Mouse (Mus musculus): ENCODE results near the gene Bin2.

The Bin2 gene

GRCm38 (mm10) chr15:100624435-100624834, 44.9 kb downstream of the Bin2 start:
- CTCF ChIA-PET: no interaction called here

GRCm38 (mm10) chr15:100623754-100624153, 45.6 kb downstream of the Bin2 start:
- CTCF ChIA-PET: no interaction called here

DNA sequence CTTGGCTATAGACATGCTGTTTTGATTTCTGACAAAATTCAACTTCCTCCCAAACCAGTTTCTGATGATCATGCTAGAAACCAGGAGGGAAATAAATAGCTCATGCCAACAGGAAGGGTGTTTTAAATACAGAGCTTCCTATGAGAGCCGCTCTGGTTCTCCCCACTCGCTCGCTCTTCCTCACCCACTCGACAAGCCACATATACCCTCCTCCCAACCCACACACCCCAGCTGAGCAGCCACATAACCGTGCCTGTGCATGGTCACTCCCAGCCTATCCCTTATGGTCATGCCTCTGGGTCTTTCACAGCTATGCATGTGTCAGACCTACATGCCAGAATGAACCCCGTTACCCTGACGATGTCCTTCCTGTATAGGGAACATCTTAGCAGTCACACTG, 47.2 kb downstream of the Bin2 start:
- CTCF ChIA-PET: interaction anchor here (0.5 kb wide), 1 partner anchor 1651 kb away, joined by 7 read pairs; no protein-coding TSS in a partner anchor

GRCm38 (mm10) chr15:100621671-100622070, 47.7 kb downstream of the Bin2 start:
- CTCF ChIA-PET: interaction anchor here (0.5 kb wide), 1 partner anchor 1651 kb away, joined by 7 read pairs; no protein-coding TSS in a partner anchor

DNA sequence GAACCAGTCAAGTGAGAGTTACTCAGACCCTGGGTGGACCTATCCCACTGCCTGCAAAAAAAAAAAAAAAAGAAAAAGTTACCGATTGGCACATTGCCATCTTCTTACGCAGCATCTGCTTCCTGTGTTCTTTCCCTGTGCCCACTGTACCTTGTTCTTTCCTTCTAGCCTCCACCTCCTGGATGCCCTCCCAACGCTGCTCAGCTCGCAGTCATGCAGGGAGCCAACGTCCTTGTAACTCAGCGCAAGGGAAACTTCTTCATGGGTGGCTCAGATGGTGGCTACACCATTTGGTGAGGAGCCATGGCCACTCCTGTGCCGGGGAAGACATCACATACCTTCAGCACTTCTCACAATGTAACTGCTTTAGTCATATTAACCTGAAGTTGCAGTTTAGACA, 50.2 kb downstream of the Bin2 start:
- CTCF ChIA-PET: interaction anchor here (0.7 kb wide), 2 partner anchors 18 to 112 kb away, joined by 8 to 9 read pairs; no protein-coding TSS in a partner anchor

- CTCF ChIA-PET: interaction anchor here (0.6 kb wide), 1 partner anchor 74 kb away, joined by 4 read pairs; no protein-coding TSS in a partner anchor
Observed at GRCm38 (mm10) chr15:100616221-100616620, 53.1 kb downstream of the Bin2 start.

DNA sequence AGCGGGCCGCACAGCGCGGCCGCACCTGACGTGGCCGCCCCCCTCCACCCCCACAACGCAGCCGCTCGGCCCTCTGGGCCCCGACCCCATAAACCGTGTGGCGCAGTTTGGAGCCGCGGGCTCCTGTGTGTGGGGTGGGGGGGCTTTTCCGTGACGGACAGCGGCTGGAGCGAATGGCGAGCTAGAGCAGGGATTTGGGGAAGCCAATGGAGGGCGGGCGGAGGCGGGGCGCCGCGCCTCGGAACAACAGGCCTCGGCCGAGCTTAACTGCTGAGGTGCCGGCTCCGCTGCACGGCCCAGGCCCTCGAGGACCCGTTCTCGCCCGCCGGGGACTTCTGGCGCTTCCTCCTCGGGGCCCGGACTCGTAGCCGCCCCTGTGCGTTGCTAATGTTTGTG, 53.5 kb downstream of the Bin2 start:
- CTCF ChIA-PET: interaction anchor here (0.6 kb wide), 1 partner anchor 74 kb away, joined by 4 read pairs; no protein-coding TSS in a partner anchor

DNA sequence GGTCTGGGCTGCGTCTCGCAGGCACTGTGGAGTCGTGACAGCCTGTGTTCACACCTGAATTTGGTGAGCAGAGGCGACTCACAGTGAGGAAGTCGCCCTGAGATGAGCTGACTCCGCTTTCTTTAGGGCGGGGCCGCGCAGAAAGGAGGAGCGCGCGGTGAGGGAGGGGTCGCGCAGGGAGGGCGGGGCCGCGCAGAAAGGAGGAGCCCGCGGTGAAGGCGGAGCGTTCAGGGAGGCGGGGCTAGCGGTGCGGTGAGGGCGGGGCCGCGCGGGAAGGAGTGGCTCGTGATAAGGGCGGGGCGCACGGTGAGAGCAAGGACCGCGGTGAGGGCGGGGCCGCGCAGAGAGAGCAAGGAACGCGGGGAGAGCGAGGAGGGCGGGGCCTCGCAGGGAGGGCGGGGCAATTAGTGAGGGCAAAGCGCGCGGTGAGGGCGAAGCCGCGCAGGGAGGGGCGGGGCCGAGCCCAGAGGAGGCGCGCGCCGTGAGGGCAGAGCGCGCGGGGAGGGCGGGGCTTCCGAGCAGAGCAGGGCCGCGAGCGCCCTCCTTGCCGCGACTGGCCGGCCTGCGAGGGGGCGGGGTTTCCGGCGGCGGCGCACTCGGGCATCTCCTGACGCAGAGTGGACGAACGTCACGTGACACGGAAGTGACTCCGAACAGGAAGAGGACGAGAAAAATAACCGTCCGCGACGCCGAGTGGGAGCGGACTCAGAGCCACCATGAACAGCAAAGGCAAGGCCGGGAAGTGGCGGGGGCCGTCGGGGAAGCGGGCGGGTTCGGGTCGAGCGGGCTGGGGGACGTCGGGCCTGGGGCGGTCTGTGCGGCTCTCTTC, 54.1 kb downstream of the Bin2 start, which contains the start of gene Dazap2:
TSS of gene Dazap2 (plus strand) at position 354 of the 829 bp plus-strand sequence.
- CTCF ChIA-PET: interaction anchor here (0.6 kb wide), 1 partner anchor 10 kb away, joined by 3 read pairs; no protein-coding TSS in a partner anchor

- CTCF ChIA-PET: interaction anchor here (0.6 to 1.1 kb wide), 2 partner anchors 9 to 14 kb away, joined by 3 read pairs; no protein-coding TSS in a partner anchor
Observed at GRCm38 (mm10) chr15:100614218-100614995, 54.9 kb downstream of the Bin2 start.

DNA sequence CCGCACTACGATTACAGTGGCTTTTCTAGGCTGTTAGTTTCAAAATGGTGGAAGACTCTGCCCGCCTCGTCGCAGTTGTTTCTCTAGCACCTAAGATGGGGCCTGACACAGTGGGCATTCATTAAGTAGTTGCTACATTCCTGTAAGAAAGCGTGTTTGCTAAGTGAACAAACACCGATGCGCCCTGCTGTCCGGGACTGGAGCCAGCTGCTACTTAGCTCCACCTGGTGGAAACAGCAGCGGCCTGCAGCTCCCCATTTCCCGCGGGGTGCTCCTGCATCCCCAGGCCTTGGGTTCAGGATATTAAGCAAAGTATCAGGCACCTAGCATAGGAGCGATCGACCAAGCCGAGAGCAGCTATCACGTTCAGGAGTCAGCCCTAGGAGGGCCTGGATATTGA, 55.8 kb downstream of the Bin2 start:
- CTCF ChIA-PET: interaction anchor here (1.1 to 1.8 kb wide), 2 partner anchors 13 to 75 kb away, joined by 3 to 18 read pairs; no protein-coding TSS in a partner anchor

GRCm38 (mm10) chr15:100612432-100612831, 56.9 kb downstream of the Bin2 start:
- CTCF ChIA-PET: interaction anchor here (0.6 to 1.8 kb wide), 3 partner anchors 36 to 76 kb away, joined by 3 to 18 read pairs (median 4); no protein-coding TSS in a partner anchor

- CTCF ChIA-PET: interaction anchor here (0.5 to 1.8 kb wide), 2 partner anchors 73 to 138 kb away, joined by 15 to 18 read pairs; no protein-coding TSS in a partner anchor
Observed at GRCm38 (mm10) chr15:100611951-100612350, 57.4 kb downstream of the Bin2 start.

GRCm38 (mm10) chr15:100606677-100607076, 62.7 kb downstream of the Bin2 start:
- CTCF ChIA-PET: interaction anchor here (0.6 to 0.7 kb wide), 2 partner anchors 19 to 68 kb away, joined by 3 to 9 read pairs; no protein-coding TSS in a partner anchor

DNA sequence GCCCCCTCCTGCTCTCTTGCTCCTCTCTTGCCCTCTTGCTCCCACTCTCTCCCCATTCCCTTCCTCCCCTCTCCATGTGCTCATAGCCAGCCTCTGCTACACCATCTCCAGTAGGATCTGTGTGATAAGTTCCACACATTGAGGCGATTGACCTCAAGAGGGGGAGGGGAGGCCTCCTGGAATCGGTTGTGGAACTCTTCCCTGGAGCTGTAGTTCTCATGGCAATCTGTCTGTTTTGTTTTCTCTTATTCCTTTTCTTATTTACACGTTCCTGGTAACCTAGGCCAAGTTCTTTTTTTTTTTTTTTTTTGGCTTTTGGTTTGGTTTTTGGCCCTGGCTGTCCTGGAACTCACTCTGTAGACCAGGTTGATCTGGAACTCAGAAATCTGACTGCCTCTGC, 67.7 kb downstream of the Bin2 start:
- CTCF ChIA-PET: interaction anchor here (0.6 kb wide), 1 partner anchor 70 kb away, joined by 3 read pairs; no protein-coding TSS in a partner anchor

DNA sequence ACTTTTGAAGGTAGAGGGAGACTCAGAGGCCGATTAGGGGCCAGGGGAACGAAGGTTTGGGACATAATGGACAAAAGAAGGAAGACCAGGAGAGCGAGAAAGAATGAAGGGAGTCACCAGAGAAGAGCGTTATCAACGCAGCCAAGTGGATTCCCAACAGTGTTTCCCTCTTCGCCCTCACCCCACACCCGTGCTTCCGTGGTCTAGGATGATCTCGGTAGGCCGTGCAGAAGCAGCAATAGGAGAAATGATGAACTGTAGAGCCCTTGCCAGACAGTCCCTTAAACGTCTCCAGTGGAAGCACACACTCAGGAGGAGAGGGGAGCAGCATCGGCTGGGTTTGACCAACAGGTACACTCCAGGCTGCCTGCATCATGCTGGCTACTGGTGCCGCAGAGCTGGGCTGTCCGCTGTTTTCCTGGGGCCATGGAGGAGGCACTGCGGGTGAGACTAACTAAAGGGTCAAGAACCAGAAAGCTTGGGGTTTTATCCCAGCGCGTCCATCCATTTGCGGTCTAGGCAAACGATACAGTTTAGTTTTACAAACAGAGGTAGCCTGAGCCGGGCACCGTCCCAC, 68.6 kb downstream of the Bin2 start:
- CTCF ChIA-PET: interaction anchor here (0.7 to 1.0 kb wide), 2 partner anchors 13 to 1214 kb away, joined by 3 to 19 read pairs; no protein-coding TSS in a partner anchor

- CTCF ChIA-PET: interaction anchor here (1.0 kb wide), 1 partner anchor 14 kb away, joined by 3 read pairs; no protein-coding TSS in a partner anchor
Observed at GRCm38 (mm10) chr15:100600047-100600695, 69.2 kb downstream of the Bin2 start.

DNA sequence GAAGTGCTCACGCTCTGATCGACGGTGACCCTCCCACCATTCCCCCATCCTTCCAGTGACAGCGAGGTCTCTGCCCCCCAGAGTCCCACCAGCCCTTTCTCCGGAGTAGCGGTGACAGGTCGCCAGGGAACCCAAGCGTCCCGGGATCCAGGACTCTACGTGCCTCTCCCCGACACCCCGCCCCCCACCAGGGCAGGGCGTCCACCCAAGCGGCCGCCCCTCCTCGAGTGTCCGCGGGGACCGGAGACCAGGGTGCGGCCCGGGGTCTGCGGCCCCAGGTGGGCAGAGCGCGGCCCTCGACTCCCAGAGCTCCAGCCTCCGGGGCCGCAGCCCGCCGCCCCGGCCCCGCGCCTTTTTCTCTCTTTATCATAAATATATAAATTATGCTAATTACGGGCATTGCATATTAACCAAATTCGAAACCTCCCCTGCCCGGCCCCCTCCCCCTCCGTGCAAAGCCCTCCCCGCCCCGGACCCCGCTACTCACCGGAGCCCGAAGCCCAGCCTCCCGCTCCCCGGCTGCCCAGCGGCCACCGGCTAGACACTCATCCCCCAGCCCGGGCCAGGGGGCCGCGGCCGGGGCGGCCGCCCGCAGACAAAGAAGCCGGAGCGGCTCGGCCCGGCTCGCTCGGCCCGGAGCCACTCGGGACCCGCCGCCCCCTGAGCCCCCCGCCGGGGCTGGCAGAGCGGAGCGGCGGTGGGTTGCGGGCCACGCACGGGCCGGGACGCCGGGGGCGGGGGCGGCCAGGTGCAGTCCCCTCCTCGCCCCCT, 69.9 kb downstream of the Bin2 start, which contains the start of gene Pou6f1:
TSS of gene Pou6f1 (minus strand) at position 709 of the 771 bp plus-strand sequence.
- CTCF ChIA-PET: interaction anchor here (1.0 kb wide), 1 partner anchor 14 kb away, joined by 3 read pairs; no protein-coding TSS in a partner anchor

DNA sequence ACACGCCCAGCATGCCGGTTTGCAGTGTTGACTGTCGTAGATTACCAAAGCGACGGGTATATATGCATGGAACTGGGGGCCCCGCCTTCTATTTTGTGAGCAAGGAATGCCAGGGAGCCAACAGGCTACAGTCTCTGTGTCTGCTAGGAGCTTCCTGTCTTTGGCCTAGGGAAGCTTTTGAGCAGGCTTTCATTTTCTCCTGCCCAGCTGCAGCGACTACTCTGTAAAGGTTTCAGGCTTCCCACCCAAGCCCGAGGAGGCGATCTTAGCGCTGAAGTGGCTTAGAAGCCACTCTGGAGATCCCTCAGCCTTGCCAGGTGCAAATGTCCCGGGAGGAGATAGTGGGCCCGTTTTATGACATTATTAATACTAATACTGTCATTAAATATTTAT, 70.5 kb downstream of the Bin2 start:
- CTCF ChIA-PET: no interaction called here

DNA sequence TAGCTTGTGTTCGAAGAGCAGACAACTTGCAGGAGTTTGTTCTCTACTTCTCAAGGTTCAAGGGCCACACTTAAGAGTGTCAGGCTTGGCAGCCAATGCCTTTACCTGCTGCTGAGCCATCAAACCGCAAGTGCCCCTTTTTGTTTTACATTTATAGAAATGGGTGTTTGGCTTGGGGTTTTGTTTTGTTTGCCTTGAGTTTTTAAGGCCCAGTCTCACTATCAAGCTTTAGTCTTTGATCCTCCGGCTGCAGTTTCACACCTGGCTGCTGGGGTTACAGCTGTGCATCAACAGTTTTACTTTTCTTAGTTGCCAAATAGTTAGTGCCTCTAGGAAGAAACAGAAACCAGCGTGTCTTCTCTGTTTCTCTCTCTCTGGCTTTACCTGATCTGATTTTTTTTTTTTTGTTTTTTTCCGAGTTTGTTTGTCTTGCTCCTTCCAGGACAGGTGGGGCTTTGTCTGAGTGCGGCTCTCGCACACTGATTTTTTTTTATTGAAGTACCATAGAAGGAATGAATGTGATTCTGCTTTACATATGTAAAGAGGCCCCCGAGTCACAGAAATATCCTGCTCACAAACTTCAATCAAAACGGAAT, 71.0 kb downstream of the Bin2 start:
- CTCF ChIA-PET: interaction anchor here (0.6 to 0.7 kb wide), 3 partner anchors 102 to 463 kb away, joined by 3 to 4 read pairs (median 4); no protein-coding TSS in a partner anchor

Measured in spleen, embryonic (tissue).